Mouse (Mus musculus): ENCODE data around the gene Rep15. TPM values are rescaled to one million over a fixed set of nuclear protein-coding genes. Genes with fewer than 3 reads are reported as not detected.

The Rep15 gene
- total RNA-seq, 2 experiments from 2014 or later: 0.72 to 0.97 TPM

Other genes starting within 250 kb of the Rep15 start
- 1 to 10 TPM; 1.3 to 3.4 TPM for gene Arntl2, start 236.5 kb upstream of the Rep15 start, total RNA-seq (2021)
- gene Smco2, start 182.5 kb upstream of the Rep15 start, total RNA-seq (2021): not detected
- gene Ppfibp1, start 144.1 kb upstream of the Rep15 start, total RNA-seq (2021): 10 to 100 TPM; 89.2 to 94.4 TPM
- gene 1700034J05Rik, start 78.2 kb upstream of the Rep15 start, total RNA-seq (2021): not detected
- gene Mrps35, start 10.2 kb downstream of the Rep15 start, total RNA-seq (2021): 100 to 1,000 TPM; 149 to 161 TPM
- under 1 TPM in 1 of 2 experiments, not detected in 1; 0.51 TPM for gene Mansc4, start 54.4 kb downstream of the Rep15 start, total RNA-seq (2021)
- gene Klhl42, start 58.8 kb downstream of the Rep15 start, total RNA-seq (2021): 10 to 100 TPM; 21.6 to 22.4 TPM
- gene Pthlh, start 231.6 kb downstream of the Rep15 start, total RNA-seq (2021): 1 to 10 TPM; 1.0 TPM

All from adrenal gland, postnatal 10 days (tissue).